Mouse (Mus musculus): ENCODE results near the gene Mob2. TPM values are rescaled to one million over a fixed set of nuclear protein-coding genes. Genes with fewer than 3 reads are reported as not detected.

The Mob2 gene
- polyA plus RNA-seq (2015; fragmentation: Nextera tagmentation; extraction: Ambion mirVana) = 69.1 and 77.2 TPM in 2 replicates

- Histone ChIP-seq H3K4me1 (ENCODE audit: insufficient read depth, low read length) (peaks cover 20% of the 10 kb centered on the region), H3K9ac (replicated peaks; ENCODE audit: low read length) (peak within 1 kb of the TSS; percentile 89), H3K36me3 (ENCODE audit: insufficient read depth, low read length) (peaks cover 3% of the 10 kb centered on the region; the same call in 1 of the 2 replicates), H3K27me3 (ENCODE audit: insufficient read depth, low read length) (0 out of 2 replicates have a peak, but pooled peaks cover 4% of the 10 kb centered on the region), H3K4me3 (ENCODE audit: low read length) (peak within 1 kb of the TSS; percentile 85), H3K9me3 (ENCODE audit: low read length) (no peaks in the 10 kb centered on the region), H3K27ac (ENCODE audit: low read length) (peak within 1 kb of the TSS; percentile 77), H3K4me2 (replicated peaks; ENCODE audit: low read depth, low read length) (peak within 1 kb of the TSS; percentile 69)
- under 1% methylated on average over 36 of the region's 49 CpGs for WGBS
- peak; percentile 95 for ATAC-seq (ENCODE audit: low FRiP score, low TSS enrichment)
Observed at GRCm38 (mm10) chr7:142060931-142061565, at the start of gene Mob2. Gene Mob2 (minus strand): TSS chr7:142061065.

GRCm38 (mm10) chr7:142104747-142105146, 43.9 kb upstream of the Mob2 start:
- ATAC-seq (ENCODE audit: low FRiP score, low TSS enrichment) = no peak

GRCm38 (mm10) chr7:142097776-142098175, 36.9 kb upstream of the Mob2 start:
- 11% methylated on average over 9 of the region's 9 CpGs for WGBS
- Histone ChIP-seq H3K36me3 (ENCODE audit: insufficient read depth, low read length) (no peaks in the 10 kb centered on the region), H3K4me3 (ENCODE audit: low read length) (no peak overlapping the region), H3K9me3 (ENCODE audit: low read length) (no peaks in the 10 kb centered on the region), H3K27me3 (ENCODE audit: insufficient read depth, low read length) (peaks cover 49% of the 10 kb centered on the region), H3K4me1 (ENCODE audit: insufficient read depth, low read length) (peaks cover 14% of the 10 kb centered on the region), H3K27ac (ENCODE audit: low read length) (no peak overlapping the region), H3K4me2 (replicated peaks; ENCODE audit: low read depth, low read length) (no peak overlapping the region), H3K9ac (replicated peaks; ENCODE audit: low read length) (no peak overlapping the region)
- peak; percentile 69 for ATAC-seq (ENCODE audit: low FRiP score, low TSS enrichment)

More at GRCm38 (mm10) chr7:142104747-142105146, 43.9 kb upstream of the Mob2 start:
- Histone ChIP-seq H3K4me3 (ENCODE audit: low read length) (no peak overlapping the region), H3K4me1 (ENCODE audit: insufficient read depth, low read length) (no peaks in the 10 kb centered on the region), H3K9ac (replicated peaks; ENCODE audit: low read length) (no peak overlapping the region), H3K27ac (ENCODE audit: low read length) (no peak overlapping the region), H3K27me3 (ENCODE audit: insufficient read depth, low read length) (no peaks in the 10 kb centered on the region), H3K9me3 (ENCODE audit: low read length) (no peaks in the 10 kb centered on the region), H3K36me3 (ENCODE audit: insufficient read depth, low read length) (no peaks in the 10 kb centered on the region), H3K4me2 (replicated peaks; ENCODE audit: low read depth, low read length) (no peak overlapping the region)
- 53% methylated on average over 5 of the region's 5 CpGs for WGBS

- Histone ChIP-seq H3K4me3 (ENCODE audit: low read length) (no peak overlapping the region), H3K27me3 (ENCODE audit: insufficient read depth, low read length) (peaks cover 55% of the 10 kb centered on the region), H3K4me2 (replicated peaks; ENCODE audit: low read depth, low read length) (no peak overlapping the region), H3K36me3 (ENCODE audit: insufficient read depth, low read length) (no peaks in the 10 kb centered on the region), H3K9ac (replicated peaks; ENCODE audit: low read length) (no peak overlapping the region), H3K27ac (ENCODE audit: low read length) (no peak overlapping the region), H3K4me1 (ENCODE audit: insufficient read depth, low read length) (peaks cover 14% of the 10 kb centered on the region), H3K9me3 (ENCODE audit: low read length) (no peaks in the 10 kb centered on the region)
- 51% methylated on average over 4 of the region's 4 CpGs for WGBS
- no peak for ATAC-seq (ENCODE audit: low FRiP score, low TSS enrichment)
Observed at GRCm38 (mm10) chr7:142096701-142097100, 35.8 kb upstream of the Mob2 start.

- Histone ChIP-seq H3K9me3 (ENCODE audit: low read length) (no peaks in the 10 kb centered on the region), H3K27ac (ENCODE audit: low read length) (no peak within 1 kb of the TSS), H3K36me3 (ENCODE audit: insufficient read depth, low read length) (no peaks in the 10 kb centered on the region), H3K27me3 (ENCODE audit: insufficient read depth, low read length) (peaks cover 55% of the 10 kb centered on the region), H3K9ac (replicated peaks; ENCODE audit: low read length) (peak within 1 kb of the TSS; percentile 81), H3K4me1 (ENCODE audit: insufficient read depth, low read length) (peaks cover 14% of the 10 kb centered on the region), H3K4me2 (replicated peaks; ENCODE audit: low read depth, low read length) (peak within 1 kb of the TSS; percentile 98), H3K4me3 (ENCODE audit: low read length) (peak within 1 kb of the TSS; percentile 73)
- whole genome bisulfite sequencing = under 1% methylated on average over 41 of the region's 63 CpGs
- peak; percentile 81 for ATAC-seq (ENCODE audit: low FRiP score, low TSS enrichment)
Observed at GRCm38 (mm10) chr7:142095183-142095931, 34.5 kb upstream of the Mob2 start, which contains the start of gene Dusp8. Gene Dusp8 (minus strand): TSS chr7:142095843.

GRCm38 (mm10) chr7:142094301-142095143, 33.7 kb upstream of the Mob2 start:
- H3K4me3 ChIP-seq (ENCODE audit: low read length) = peak overlapping the region; percentile 73
- H3K27me3 ChIP-seq (ENCODE audit: insufficient read depth, low read length) = peaks cover 55% of the 10 kb centered on the region
- no peak overlapping the region for H3K27ac ChIP-seq (ENCODE audit: low read length)
- peaks cover 14% of the 10 kb centered on the region for H3K4me1 ChIP-seq (ENCODE audit: insufficient read depth, low read length)
- under 1% methylated on average over 78 of the region's 89 CpGs for WGBS
- H3K9ac ChIP-seq (replicated peaks; ENCODE audit: low read length) = peak overlapping the region; percentile 81
- H3K4me2 ChIP-seq (replicated peaks; ENCODE audit: low read depth, low read length) = peak overlapping the region; percentile 98
- H3K9me3 ChIP-seq (ENCODE audit: low read length) = no peaks in the 10 kb centered on the region
- H3K36me3 ChIP-seq (ENCODE audit: insufficient read depth, low read length) = no peaks in the 10 kb centered on the region
- ATAC-seq (ENCODE audit: low FRiP score, low TSS enrichment) = peak; percentile 19; the same call in 1 of the 2 replicates

DNA sequence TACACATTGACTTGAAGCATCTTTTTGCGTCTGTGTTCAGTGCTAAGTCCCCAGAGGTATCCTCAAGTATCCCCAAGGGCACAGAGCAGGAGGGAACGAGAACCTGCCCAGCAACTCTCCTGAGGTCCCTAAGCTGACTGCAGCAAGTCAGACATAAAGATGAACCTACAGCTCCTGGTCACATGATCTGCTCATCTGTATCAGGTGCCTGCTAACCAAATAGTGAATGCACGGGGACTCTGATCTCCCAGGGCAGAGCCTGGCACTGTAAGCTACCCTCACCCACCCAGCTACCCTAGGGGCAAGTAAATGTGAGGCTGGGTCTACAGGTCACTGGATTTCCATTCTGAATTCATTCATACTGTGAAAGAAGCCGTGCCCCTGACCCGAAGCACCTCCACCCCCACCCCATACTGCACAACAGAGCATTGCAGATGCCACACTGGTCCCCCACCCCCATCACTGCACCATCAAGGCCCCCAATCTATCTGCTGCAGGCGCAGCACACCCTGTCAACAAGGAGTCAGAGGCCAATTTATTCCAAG, 32.9 kb upstream of the Mob2 start:
- ATAC-seq (ENCODE audit: low FRiP score, low TSS enrichment) = no peak
- H3K27me3 ChIP-seq (ENCODE audit: insufficient read depth, low read length) = peaks cover 55% of the 10 kb centered on the region
- H3K9ac ChIP-seq (replicated peaks; ENCODE audit: low read length) = no peak overlapping the region
- H3K4me3 ChIP-seq (ENCODE audit: low read length) = peak overlapping the region; percentile 73
- H3K36me3 ChIP-seq (ENCODE audit: insufficient read depth, low read length) = no peaks in the 10 kb centered on the region
- H3K9me3 ChIP-seq (ENCODE audit: low read length) = no peaks in the 10 kb centered on the region
- no peak overlapping the region for H3K27ac ChIP-seq (ENCODE audit: low read length)
- peak overlapping the region; percentile 98 for H3K4me2 ChIP-seq (replicated peaks; ENCODE audit: low read depth, low read length)
- peaks cover 20% of the 10 kb centered on the region for H3K4me1 ChIP-seq (ENCODE audit: insufficient read depth, low read length)
- WGBS = 27% methylated on average over 6 of the region's 6 CpGs

DNA sequence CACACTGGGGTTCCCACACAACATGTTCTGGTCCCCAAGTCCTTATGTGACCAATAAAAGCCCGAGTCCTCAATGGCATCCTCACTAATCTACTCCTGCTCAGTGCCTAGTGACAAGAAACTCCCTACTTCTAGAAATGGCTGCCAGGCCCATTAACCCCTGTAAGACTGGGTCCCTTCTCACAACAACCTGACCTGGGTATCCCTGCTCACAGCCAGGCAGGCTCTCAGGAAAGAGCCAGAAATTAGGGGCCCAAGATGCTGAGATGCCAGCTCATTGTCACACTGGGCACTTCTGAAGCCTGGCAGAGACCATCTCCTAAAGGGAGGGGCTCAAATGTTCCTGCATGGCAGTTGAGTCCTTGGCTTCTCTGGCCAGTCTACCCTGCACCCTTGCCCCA, 32.1 kb upstream of the Mob2 start:
- peaks cover 55% of the 10 kb centered on the region for H3K27me3 ChIP-seq (ENCODE audit: insufficient read depth, low read length)
- no peak overlapping the region for H3K9ac ChIP-seq (replicated peaks; ENCODE audit: low read length)
- H3K27ac ChIP-seq (ENCODE audit: low read length) = no peak overlapping the region
- no peaks in the 10 kb centered on the region for H3K9me3 ChIP-seq (ENCODE audit: low read length)
- peaks cover 23% of the 10 kb centered on the region for H3K4me1 ChIP-seq (ENCODE audit: insufficient read depth, low read length)
- no peak overlapping the region for H3K4me3 ChIP-seq (ENCODE audit: low read length)
- H3K36me3 ChIP-seq (ENCODE audit: insufficient read depth, low read length) = no peaks in the 10 kb centered on the region
- 52% methylated on average over 1 of the region's 1 CpGs for WGBS
- H3K4me2 ChIP-seq (replicated peaks; ENCODE audit: low read depth, low read length) = no peak overlapping the region
- no peak for ATAC-seq (ENCODE audit: low FRiP score, low TSS enrichment)

GRCm38 (mm10) chr7:142091848-142092247, 31.0 kb upstream of the Mob2 start:
- 9% methylated on average over 4 of the region's 4 CpGs for WGBS
- H3K4me1 ChIP-seq (ENCODE audit: insufficient read depth, low read length) = peaks cover 23% of the 10 kb centered on the region

More at GRCm38 (mm10) chr7:142091848-142092247, 31.0 kb upstream of the Mob2 start:
- Histone ChIP-seq H3K9ac (replicated peaks; ENCODE audit: low read length) (no peak overlapping the region), H3K9me3 (ENCODE audit: low read length) (no peaks in the 10 kb centered on the region), H3K27ac (ENCODE audit: low read length) (no peak overlapping the region), H3K4me3 (ENCODE audit: low read length) (no peak overlapping the region), H3K27me3 (ENCODE audit: insufficient read depth, low read length) (peaks cover 46% of the 10 kb centered on the region), H3K36me3 (ENCODE audit: insufficient read depth, low read length) (no peaks in the 10 kb centered on the region), H3K4me2 (replicated peaks; ENCODE audit: low read depth, low read length) (no peak overlapping the region)
- no peak for ATAC-seq (ENCODE audit: low FRiP score, low TSS enrichment)
